Mouse (Mus musculus): Measurements from ENCODE around the gene 2900026A02Rik. TPM values are rescaled to one million over a fixed set of nuclear protein-coding genes. Genes with fewer than 3 reads are reported as not detected.
A peak's percentile ranks its signal among the peaks of the same experiment; 100 is the strongest.

The 2900026A02Rik gene
- polyA plus RNA-seq, 1 experiment from 2014 or later: 4.4 TPM

- Histone ChIP-seq H3K4me2 (replicated peaks) (no peak overlapping the region), H3K27ac (replicated peaks) (no peak overlapping the region), H3K9me3 (no peaks in the 10 kb centered on the region), H3K27me3 (no peaks in the 10 kb centered on the region), H3K4me3 (no peak overlapping the region), H3K4me1 (0 out of 2 replicates have a peak, but pooled peaks cover 3% of the 10 kb centered on the region), H3K36me3 (no peaks in the 10 kb centered on the region), H3K9ac (replicated peaks) (no peak overlapping the region)
- no peak for ATAC-seq (replicated peaks)
- 95% methylated on average over 17 of the region's 17 CpGs for WGBS
These were observed 123.5 kb downstream of the 2900026A02Rik start for GRCm38 (mm10) chr5:113097551-113097950.

GRCm38 (mm10) chr5:113095456-113095855, 125.6 kb downstream of the 2900026A02Rik start:
- Histone ChIP-seq H3K4me3 (no peak overlapping the region), H3K27me3 (no peaks in the 10 kb centered on the region), H3K36me3 (no peaks in the 10 kb centered on the region), H3K4me1 (no peaks in the 10 kb centered on the region), H3K9me3 (no peaks in the 10 kb centered on the region), H3K4me2 (replicated peaks) (no peak overlapping the region), H3K9ac (replicated peaks) (no peak overlapping the region), H3K27ac (replicated peaks) (no peak overlapping the region)
- ATAC-seq (replicated peaks): no peak
- 92% methylated on average over 18 of the region's 18 CpGs for WGBS

GRCm38 (mm10) chr5:113092406-113092805, 128.6 kb downstream of the 2900026A02Rik start:
- no peaks in the 10 kb centered on the region for H3K27me3 ChIP-seq
- no peak overlapping the region for H3K9ac ChIP-seq (replicated peaks)
- no peak for ATAC-seq (replicated peaks)
- WGBS: 80% methylated on average over 7 of the region's 7 CpGs
- H3K4me2 ChIP-seq (replicated peaks): no peak overlapping the region
- H3K27ac ChIP-seq (replicated peaks): no peak overlapping the region
- H3K4me1 ChIP-seq: no peaks in the 10 kb centered on the region
- H3K36me3 ChIP-seq: no peaks in the 10 kb centered on the region; the same call in 1 of the 2 replicates
- no peak overlapping the region for H3K4me3 ChIP-seq
- no peaks in the 10 kb centered on the region for H3K9me3 ChIP-seq

GRCm38 (mm10) chr5:113091162-113091561, 129.9 kb downstream of the 2900026A02Rik start:
- 57% methylated on average over 5 of the region's 5 CpGs for WGBS
- ATAC-seq (replicated peaks): no peak; the same call in 1 of the 2 replicates
- Histone ChIP-seq H3K36me3 (no peaks in the 10 kb centered on the region; the same call in 1 of the 2 replicates), H3K9me3 (no peaks in the 10 kb centered on the region), H3K4me3 (no peak overlapping the region), H3K27ac (replicated peaks) (no peak overlapping the region), H3K9ac (replicated peaks) (no peak overlapping the region), H3K4me2 (replicated peaks) (no peak overlapping the region), H3K27me3 (no peaks in the 10 kb centered on the region), H3K4me1 (peaks cover 10% of the 10 kb centered on the region)

- no peak overlapping the region for H3K9ac ChIP-seq (replicated peaks)
- H3K27ac ChIP-seq (replicated peaks): no peak overlapping the region
- no peak; the same call in 1 of the 2 replicates for ATAC-seq (replicated peaks)
These were observed 130.3 kb downstream of the 2900026A02Rik start for GRCm38 (mm10) chr5:113090750-113091149.

GRCm38 (mm10) chr5:113090077-113090690, 130.9 kb downstream of the 2900026A02Rik start:
- Histone ChIP-seq H3K4me1 (peaks cover 14% of the 10 kb centered on the region), H3K27me3 (no peaks in the 10 kb centered on the region), H3K4me3 (no peak overlapping the region), H3K9me3 (no peaks in the 10 kb centered on the region), H3K36me3 (no peaks in the 10 kb centered on the region; the same call in 1 of the 2 replicates), H3K9ac (replicated peaks) (no peak overlapping the region), H3K4me2 (replicated peaks) (no peak overlapping the region), H3K27ac (replicated peaks) (no peak overlapping the region)
- 90% methylated on average over 24 of the region's 24 CpGs for WGBS
- no peak for ATAC-seq (replicated peaks)

More at GRCm38 (mm10) chr5:113090750-113091149, 130.3 kb downstream of the 2900026A02Rik start:
- Histone ChIP-seq H3K4me1 (peaks cover 14% of the 10 kb centered on the region), H3K4me3 (no peak overlapping the region), H3K36me3 (no peaks in the 10 kb centered on the region; the same call in 1 of the 2 replicates), H3K27me3 (no peaks in the 10 kb centered on the region), H3K4me2 (replicated peaks) (no peak overlapping the region), H3K9me3 (no peaks in the 10 kb centered on the region)
- 97% methylated on average over 11 of the region's 11 CpGs for WGBS

GRCm38 (mm10) chr5:113087465-113087864, 133.6 kb downstream of the 2900026A02Rik start:
- no peak overlapping the region for H3K9ac ChIP-seq (replicated peaks)
- 90% methylated on average over 2 of the region's 2 CpGs for WGBS
- H3K4me2 ChIP-seq (replicated peaks): no peak overlapping the region
- peaks cover 14% of the 10 kb centered on the region for H3K4me1 ChIP-seq
- H3K9me3 ChIP-seq: no peaks in the 10 kb centered on the region
- H3K27me3 ChIP-seq: no peaks in the 10 kb centered on the region
- ATAC-seq (replicated peaks): no peak
- no peak overlapping the region for H3K4me3 ChIP-seq
- no peak overlapping the region for H3K27ac ChIP-seq (replicated peaks)
- H3K36me3 ChIP-seq: no peaks in the 10 kb centered on the region; the same call in 1 of the 2 replicates

- H3K4me1 ChIP-seq: peaks cover 14% of the 10 kb centered on the region
- no peaks in the 10 kb centered on the region for H3K9me3 ChIP-seq
- no peak overlapping the region for H3K9ac ChIP-seq (replicated peaks)
- no peaks in the 10 kb centered on the region for H3K27me3 ChIP-seq
- H3K4me2 ChIP-seq (replicated peaks): no peak overlapping the region
- 57% methylated on average over 4 of the region's 4 CpGs for WGBS
- H3K4me3 ChIP-seq: no peak overlapping the region
- ATAC-seq (replicated peaks): no peak
- H3K27ac ChIP-seq (replicated peaks): peak overlapping the region; percentile 50; the same call in 1 of the 2 replicates
- no peaks in the 10 kb centered on the region; the same call in 1 of the 2 replicates for H3K36me3 ChIP-seq
These were observed 134.0 kb downstream of the 2900026A02Rik start for GRCm38 (mm10) chr5:113086990-113087389.

GRCm38 (mm10) chr5:113086439-113086838, 134.6 kb downstream of the 2900026A02Rik start:
- WGBS: 57% methylated on average over 12 of the region's 12 CpGs
- H3K27ac ChIP-seq (replicated peaks): peak overlapping the region; percentile 50
- no peaks in the 10 kb centered on the region for H3K9me3 ChIP-seq
- H3K36me3 ChIP-seq: no peaks in the 10 kb centered on the region; the same call in 1 of the 2 replicates
- H3K4me1 ChIP-seq: peaks cover 14% of the 10 kb centered on the region
- H3K4me2 ChIP-seq (replicated peaks): no peak overlapping the region
- no peak for ATAC-seq (replicated peaks)
- H3K4me3 ChIP-seq: no peak overlapping the region
- no peak overlapping the region for H3K9ac ChIP-seq (replicated peaks)
- no peaks in the 10 kb centered on the region for H3K27me3 ChIP-seq

- H3K9me3 ChIP-seq: no peaks in the 10 kb centered on the region
- no peak for ATAC-seq (replicated peaks)
- no peaks in the 10 kb centered on the region; the same call in 1 of the 2 replicates for H3K36me3 ChIP-seq
- H3K9ac ChIP-seq (replicated peaks): no peak overlapping the region
- H3K4me3 ChIP-seq: no peak overlapping the region
- no peaks in the 10 kb centered on the region for H3K27me3 ChIP-seq
- 70% methylated on average over 2 of the region's 2 CpGs for WGBS
- H3K27ac ChIP-seq (replicated peaks): peak overlapping the region; percentile 50
- no peak overlapping the region for H3K4me2 ChIP-seq (replicated peaks)
- H3K4me1 ChIP-seq: peaks cover 14% of the 10 kb centered on the region
These were observed 135.1 kb downstream of the 2900026A02Rik start for GRCm38 (mm10) chr5:113085931-113086330.

- Histone ChIP-seq H3K36me3 (no peaks in the 10 kb centered on the region), H3K4me1 (peaks cover 14% of the 10 kb centered on the region), H3K9me3 (no peaks in the 10 kb centered on the region), H3K4me3 (no peak overlapping the region), H3K27me3 (no peaks in the 10 kb centered on the region), H3K27ac (replicated peaks) (no peak overlapping the region), H3K4me2 (replicated peaks) (no peak overlapping the region), H3K9ac (replicated peaks) (no peak overlapping the region)
- no peak for ATAC-seq (replicated peaks)
- WGBS: 81% methylated on average over 2 of the region's 2 CpGs
These were observed 136.7 kb downstream of the 2900026A02Rik start for GRCm38 (mm10) chr5:113084309-113084708.

GRCm38 (mm10) chr5:113082356-113083168, 138.5 kb downstream of the 2900026A02Rik start:
- Histone ChIP-seq H3K9me3 (no peaks in the 10 kb centered on the region), H3K4me3 (no peak overlapping the region), H3K4me2 (replicated peaks) (no peak overlapping the region), H3K36me3 (no peaks in the 10 kb centered on the region), H3K4me1 (peaks cover 14% of the 10 kb centered on the region), H3K9ac (replicated peaks) (no peak overlapping the region), H3K27ac (replicated peaks) (no peak overlapping the region), H3K27me3 (no peaks in the 10 kb centered on the region)
- ATAC-seq (replicated peaks): no peak
- WGBS: 72% methylated on average over 19 of the region's 19 CpGs

Measured in forebrain, embryonic 15.5 days (tissue).